Mouse (Mus musculus) bone marrow, adult 2 months (tissue): ENCODE measurements around the gene Masp1.

Experiments used
- CTCF ChIP-seq: fragments of 200-500 bp; IDR thresholded peaks from 2 replicates; pipeline ENCODE4 v1.5.1; 2011; ENCODE audit warnings: low read length, control low read depth; ENCODE audit not compliant: control insufficient read depth, insufficient read depth
- POLR2A ChIP-seq: fragments of 200-500 bp; IDR thresholded peaks from 2 replicates; pipeline ENCODE4 v1.6.1; 2011; ENCODE audit warnings: low read depth, mild to moderate bottlenecking, control low read depth, low read length, borderline replicate concordance; ENCODE audit not compliant: control insufficient read depth

DNA sequence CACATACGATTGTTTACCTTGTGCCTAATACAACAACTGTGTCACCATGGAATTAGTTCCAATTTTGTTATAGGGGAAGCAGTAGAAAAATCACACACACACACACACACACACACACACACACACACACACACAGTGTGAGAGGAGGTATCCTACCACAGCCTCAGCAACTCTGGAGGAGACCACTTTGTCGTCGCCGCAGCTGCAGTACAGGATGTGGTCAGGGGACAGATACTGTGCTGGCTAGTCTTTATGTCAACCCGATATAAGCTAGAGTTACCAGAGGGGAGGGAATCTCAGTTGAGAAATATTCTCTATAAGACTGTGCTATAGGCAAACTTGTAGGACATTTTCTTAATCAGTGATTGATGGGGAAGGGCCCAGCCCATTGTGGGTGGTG is 63.3 kb downstream of the Masp1 start:
- TF ChIP-seq CTCF: no peak
- no peak for TF ChIP-seq POLR2A
